Mouse (Mus musculus) olfactory bulb, adult 2 months (tissue): ENCODE data around the gene Kdm1b.

Source experiments
- CTCF ChIP-seq: fragments of 200-500 bp; IDR thresholded peaks from 2 replicates; pipeline ENCODE4 v1.5.1; 2012; ENCODE audit warnings: low read depth, mild to moderate bottlenecking, low read length, moderate library complexity; ENCODE audit not compliant: insufficient read depth
- POLR2A ChIP-seq: fragments of 200-500 bp; IDR thresholded peaks from 2 replicates; pipeline ENCODE4 v1.6.1; 2012; ENCODE audit warnings: mild to moderate bottlenecking, low read depth, low read length, moderate library complexity; ENCODE audit not compliant: insufficient read depth

DNA sequence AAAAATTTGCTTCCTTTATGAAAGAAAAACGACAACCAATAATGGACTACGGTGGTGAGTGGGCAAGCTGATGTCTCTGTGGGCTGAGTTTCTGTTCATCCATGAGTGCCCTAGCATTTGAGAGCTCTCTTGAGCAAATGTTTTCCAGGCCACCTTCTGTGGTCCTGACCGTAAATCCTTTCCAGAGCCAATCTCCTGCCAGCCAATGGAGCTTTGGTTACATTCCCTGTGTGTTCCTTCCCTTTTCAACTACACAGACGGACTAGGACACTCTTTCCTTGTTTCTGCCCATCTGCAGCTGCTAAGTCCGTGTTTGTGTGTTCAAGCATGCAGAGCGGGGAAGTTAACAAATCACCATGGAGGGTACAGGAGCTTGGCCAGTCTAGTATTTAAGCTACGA is 22.5 kb upstream of the Kdm1b start:
- no peak for TF ChIP-seq CTCF
- no peak for TF ChIP-seq POLR2A
